Mouse (Mus musculus): Measurements from ENCODE around the gene Klhdc7b. TPM values are rescaled to one million over a fixed set of nuclear protein-coding genes. Genes with fewer than 3 reads are reported as not detected.
A peak's percentile ranks its signal among the peaks of the same experiment; 100 is the strongest.

The Klhdc7b gene
- polyA plus RNA-seq, 1 experiment = not detected

DNA sequence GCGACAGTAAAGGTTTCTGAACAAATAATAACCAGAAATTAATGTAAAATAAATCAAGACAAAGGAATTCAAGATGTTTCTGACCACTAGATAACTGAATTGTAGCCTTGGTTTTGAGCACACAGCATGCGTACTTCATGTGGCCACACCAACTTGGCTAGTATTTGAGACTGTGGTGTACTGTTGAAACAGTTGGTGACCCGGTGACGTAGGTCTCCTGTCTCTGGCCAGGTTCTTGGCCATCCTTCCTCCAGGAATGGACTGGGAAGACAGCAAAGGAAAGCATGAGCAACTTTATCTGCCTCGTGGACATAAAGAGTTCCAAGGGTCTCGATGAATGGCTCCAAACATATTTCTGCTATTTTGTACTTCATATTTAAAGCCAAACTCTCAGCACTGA, 47.1 kb downstream of the Klhdc7b start:
- H3K27me3 ChIP-seq (ENCODE audit: control insufficient read depth, insufficient read depth, insufficient read length) = no peaks in the 10 kb centered on the region

DNA sequence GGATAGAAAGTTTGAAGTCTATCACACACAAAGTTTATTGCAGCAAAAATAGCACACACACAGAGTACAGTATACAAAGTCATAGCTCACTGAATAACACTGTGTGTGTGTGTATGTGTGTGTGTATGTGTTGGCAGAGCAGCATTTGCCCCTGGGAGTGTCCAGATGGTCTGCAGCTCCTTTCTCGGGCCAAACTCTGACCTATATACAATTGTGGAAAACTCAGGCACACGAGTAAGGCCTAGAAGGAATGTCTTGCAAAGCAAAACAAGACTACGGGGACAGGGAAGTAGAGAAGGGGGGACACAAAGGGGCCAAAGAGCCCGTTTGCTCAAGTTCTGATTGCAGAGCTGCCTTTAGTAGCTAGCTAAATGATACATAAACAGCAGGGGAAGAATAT, 48.2 kb downstream of the Klhdc7b start:
- TF ChIP-seq CEBPB (IDR thresholded peaks at IDR 0.05; ENCODE audit: insufficient read depth, poor library complexity, severe bottlenecking) = no peak
- no peak for TF ChIP-seq POLR2AphosphoS2 (IDR thresholded peaks at IDR 0.05; ENCODE audit: insufficient read length, low read depth)
- H3ac ChIP-seq (ENCODE audit: control insufficient read depth, insufficient read length) = no peak overlapping the region
- H3K4me3 ChIP-seq = no peak overlapping the region
- H3K36me3 ChIP-seq (ENCODE audit: control insufficient read depth, insufficient read depth) = no peaks in the 10 kb centered on the region
- H3K27me3 ChIP-seq (ENCODE audit: control insufficient read depth, insufficient read depth, insufficient read length) = no peaks in the 10 kb centered on the region
- peaks cover 12% of the 10 kb centered on the region for H3K79me2 ChIP-seq (ENCODE audit: control insufficient read depth, insufficient read depth)
- H3K4me2 ChIP-seq (ENCODE audit: low read depth) = no peak overlapping the region

More for the DNA sequence above, 47.1 kb downstream of the Klhdc7b start:
- Histone ChIP-seq H3K79me2 (ENCODE audit: control insufficient read depth, insufficient read depth) (peaks cover 12% of the 10 kb centered on the region), H3K36me3 (ENCODE audit: control insufficient read depth, insufficient read depth) (peaks cover 9% of the 10 kb centered on the region), H3K4me3 (no peak overlapping the region), H3K4me2 (ENCODE audit: low read depth) (no peak overlapping the region), H3ac (ENCODE audit: control insufficient read depth, insufficient read length) (no peak overlapping the region)
- TF ChIP-seq SRF (IDR thresholded peaks at IDR 0.05; ENCODE audit: control insufficient read depth, insufficient read length, low read depth) = no peak
- TF ChIP-seq MYOD1 (IDR thresholded peaks at IDR 0.05; ENCODE audit: control insufficient read depth in 1 of 3, insufficient read length in 2 of 3, low read depth in 2 of 3) = no peak
- no peak for TF ChIP-seq MYOG (IDR thresholded peaks at IDR 0.05; ENCODE audit: control insufficient read depth in 1 of 3, insufficient read depth in 1 of 3, insufficient read length in 2 of 3, low read depth in 2 of 3)
- TF ChIP-seq CEBPB (IDR thresholded peaks at IDR 0.05; ENCODE audit: insufficient read depth, poor library complexity, severe bottlenecking) = no peak
- no peak for TF ChIP-seq USF1 (IDR thresholded peaks at IDR 0.05; ENCODE audit: low read depth)
- TF ChIP-seq REST (IDR thresholded peaks at IDR 0.05; ENCODE audit: insufficient read depth, insufficient read length) = no peak
- no peak for TF ChIP-seq POLR2AphosphoS2 (IDR thresholded peaks at IDR 0.05; ENCODE audit: insufficient read length, low read depth)
- no peak for TF ChIP-seq TCF3 (IDR thresholded peaks at IDR 0.05; ENCODE audit: insufficient read length, low read depth)
- TF ChIP-seq MAX (IDR thresholded peaks at IDR 0.05; ENCODE audit: low read depth) = no peak
- no peak for TF ChIP-seq E2F4 (IDR thresholded peaks at IDR 0.05; ENCODE audit: insufficient read depth)
- no peak for TF ChIP-seq TCF12 (IDR thresholded peaks at IDR 0.05; ENCODE audit: insufficient read depth, poor library complexity, severe bottlenecking)

DNA sequence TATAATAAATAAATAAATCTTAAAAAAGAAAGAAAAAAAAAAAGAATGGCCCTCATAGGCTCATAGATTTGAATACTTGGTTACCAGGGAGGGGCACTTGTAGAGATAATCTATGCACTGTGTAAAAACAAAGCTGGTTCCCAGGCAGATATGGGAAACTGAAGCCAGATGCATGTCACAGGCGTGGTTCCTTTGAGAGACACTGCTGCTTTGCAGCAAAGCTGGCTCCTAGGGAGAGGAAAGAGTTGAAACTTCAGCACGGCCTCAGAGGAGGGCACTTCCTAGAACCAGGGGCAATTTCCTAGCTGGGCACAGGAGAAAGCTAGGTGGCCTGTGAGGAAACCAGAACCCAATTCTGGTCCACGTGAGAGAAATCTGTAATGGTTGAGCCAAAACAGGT, 49.4 kb downstream of the Klhdc7b start:
- H3K4me2 ChIP-seq (ENCODE audit: low read depth) = no peak overlapping the region
- TF ChIP-seq USF1 (IDR thresholded peaks at IDR 0.05; ENCODE audit: low read depth) (no peak), POLR2A (IDR thresholded peaks at IDR 0.05; ENCODE audit: insufficient read length, low read depth) (no peak), SRF (IDR thresholded peaks at IDR 0.05; ENCODE audit: control insufficient read depth, insufficient read length, low read depth) (no peak), E2F4 (IDR thresholded peaks at IDR 0.05; ENCODE audit: insufficient read depth) (no peak), TCF3 (IDR thresholded peaks at IDR 0.05; ENCODE audit: insufficient read length, low read depth) (no peak), MAX (IDR thresholded peaks at IDR 0.05; ENCODE audit: low read depth) (no peak), CEBPB (IDR thresholded peaks at IDR 0.05; ENCODE audit: insufficient read depth, poor library complexity, severe bottlenecking) (no peak), TCF12 (IDR thresholded peaks at IDR 0.05; ENCODE audit: insufficient read depth, poor library complexity, severe bottlenecking) (no peak), MYOG (IDR thresholded peaks at IDR 0.05; ENCODE audit: control insufficient read depth in 1 of 3, insufficient read depth in 1 of 3, insufficient read length in 2 of 3, low read depth in 2 of 3) (no peak), REST (IDR thresholded peaks at IDR 0.05; ENCODE audit: insufficient read depth, insufficient read length) (no peak), POLR2AphosphoS2 (IDR thresholded peaks at IDR 0.05; ENCODE audit: insufficient read length, low read depth) (no peak), MYOD1 (IDR thresholded peaks at IDR 0.05; ENCODE audit: control insufficient read depth in 1 of 3, insufficient read length in 2 of 3, low read depth in 2 of 3) (no peak)
- H3ac ChIP-seq (ENCODE audit: control insufficient read depth, insufficient read length) = no peak overlapping the region
- H3K27me3 ChIP-seq (ENCODE audit: control insufficient read depth, insufficient read depth, insufficient read length) = no peaks in the 10 kb centered on the region
- H3K79me2 ChIP-seq (ENCODE audit: control insufficient read depth, insufficient read depth) = peaks cover under 1% of the 10 kb centered on the region
- no peak overlapping the region for H3K4me3 ChIP-seq
- H3K36me3 ChIP-seq (ENCODE audit: control insufficient read depth, insufficient read depth) = no peaks in the 10 kb centered on the region

DNA sequence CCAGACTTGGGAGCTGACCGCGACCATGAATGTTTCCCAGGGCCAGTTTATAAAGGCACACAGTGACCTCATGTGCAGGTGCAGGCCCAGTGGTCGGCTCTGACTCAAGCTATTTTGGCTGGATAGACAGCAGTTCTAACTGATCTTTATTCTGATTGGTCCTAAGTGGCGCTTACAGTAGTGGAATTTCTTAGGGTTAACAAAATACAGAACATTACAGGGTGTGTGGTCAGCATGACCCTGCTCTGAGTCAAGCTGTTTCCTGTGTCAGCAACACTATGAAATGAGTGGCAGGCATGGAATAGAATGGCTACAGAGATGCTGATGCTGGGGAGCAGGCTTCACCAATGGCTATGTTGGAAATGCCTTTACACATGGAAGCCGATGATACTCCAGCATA, 51.2 kb downstream of the Klhdc7b start:
- H3ac ChIP-seq (ENCODE audit: control insufficient read depth, insufficient read length) = no peak overlapping the region
- no peaks in the 10 kb centered on the region for H3K79me2 ChIP-seq (ENCODE audit: control insufficient read depth, insufficient read depth)
- no peak overlapping the region for H3K4me2 ChIP-seq (ENCODE audit: low read depth)
- H3K27me3 ChIP-seq (ENCODE audit: control insufficient read depth, insufficient read depth, insufficient read length) = no peaks in the 10 kb centered on the region
- TF ChIP-seq SRF (IDR thresholded peaks at IDR 0.05; ENCODE audit: control insufficient read depth, insufficient read length, low read depth) = no peak
- no peak for TF ChIP-seq TCF3 (IDR thresholded peaks at IDR 0.05; ENCODE audit: insufficient read length, low read depth)
- peak; percentile 64; the same call in 1 of the 2 replicates for TF ChIP-seq CEBPB (IDR thresholded peaks at IDR 0.05; ENCODE audit: insufficient read depth, poor library complexity, severe bottlenecking)
- no peak for TF ChIP-seq POLR2AphosphoS2 (IDR thresholded peaks at IDR 0.05; ENCODE audit: insufficient read length, low read depth)
- no peak for TF ChIP-seq E2F4 (IDR thresholded peaks at IDR 0.05; ENCODE audit: insufficient read depth)
- no peak for TF ChIP-seq POLR2A (IDR thresholded peaks at IDR 0.05; ENCODE audit: insufficient read length, low read depth)
- no peaks in the 10 kb centered on the region for H3K36me3 ChIP-seq (ENCODE audit: control insufficient read depth, insufficient read depth)
- no peak overlapping the region for H3K4me3 ChIP-seq

Other genes with a start within 250 kb of the Klhdc7b start
- 35.0 TPM for gene Mapk12, start 244.2 kb upstream of the Klhdc7b start, polyA plus RNA-seq (2012; fragmentation: generic; extraction: Trizol)
- 9.1 TPM for gene Mapk11, start 235.3 kb upstream of the Klhdc7b start, polyA plus RNA-seq (2012; fragmentation: generic; extraction: Trizol)
- 278 TPM for gene Plxnb2, start 204.1 kb upstream of the Klhdc7b start, polyA plus RNA-seq (2012; fragmentation: generic; extraction: Trizol)
- 6.6 TPM for gene Dennd6b, start 188.4 kb upstream of the Klhdc7b start, polyA plus RNA-seq (2012; fragmentation: generic; extraction: Trizol)
- gene Ppp6r2, start 173.4 kb upstream of the Klhdc7b start, polyA plus RNA-seq (2012; fragmentation: generic; extraction: Trizol) = 43.6 TPM
- 222 TPM for gene Sbf1, start 69.6 kb upstream of the Klhdc7b start, polyA plus RNA-seq (2012; fragmentation: generic; extraction: Trizol)
- 71.1 TPM for gene Adm2, start 62.2 kb upstream of the Klhdc7b start, polyA plus RNA-seq (2012; fragmentation: generic; extraction: Trizol)
- 0.04 TPM for gene Miox, start 50.5 kb upstream of the Klhdc7b start, polyA plus RNA-seq (2012; fragmentation: generic; extraction: Trizol)
- 96.5 TPM for gene Lmf2, start 29.3 kb upstream of the Klhdc7b start, polyA plus RNA-seq (2012; fragmentation: generic; extraction: Trizol)
- gene Ncaph2, start 29.2 kb upstream of the Klhdc7b start, polyA plus RNA-seq (2012; fragmentation: generic; extraction: Trizol) = 182 TPM
- 28.0 TPM for gene Sco2, start 11.1 kb upstream of the Klhdc7b start, polyA plus RNA-seq (2012; fragmentation: generic; extraction: Trizol)
- gene Tymp, start 7.9 kb upstream of the Klhdc7b start, polyA plus RNA-seq (2012; fragmentation: generic; extraction: Trizol) = 4.1 TPM
- gene Odf3b, start 5.6 kb upstream of the Klhdc7b start, polyA plus RNA-seq (2012; fragmentation: generic; extraction: Trizol) = not detected
- gene Syce3, start 25.6 kb downstream of the Klhdc7b start, polyA plus RNA-seq (2012; fragmentation: generic; extraction: Trizol) = not detected
- 5.9 TPM for gene Cpt1b, start 40.9 kb downstream of the Klhdc7b start, polyA plus RNA-seq (2012; fragmentation: generic; extraction: Trizol)
- 0.80 TPM for gene C730034F03Rik, start 44.7 kb downstream of the Klhdc7b start, polyA plus RNA-seq (2012; fragmentation: generic; extraction: Trizol)
- gene Gm44502, start 44.8 kb downstream of the Klhdc7b start, polyA plus RNA-seq (2012; fragmentation: generic; extraction: Trizol) = 0.11 TPM
- 35.6 TPM for gene Chkb, start 45.0 kb downstream of the Klhdc7b start, polyA plus RNA-seq (2012; fragmentation: generic; extraction: Trizol)
- gene Mapk8ip2, start 69.0 kb downstream of the Klhdc7b start, polyA plus RNA-seq (2012; fragmentation: generic; extraction: Trizol) = 0.01 TPM
- 33.2 TPM for gene Arsa, start 92.5 kb downstream of the Klhdc7b start, polyA plus RNA-seq (2012; fragmentation: generic; extraction: Trizol)
- gene Shank3, start 114.7 kb downstream of the Klhdc7b start, polyA plus RNA-seq (2012; fragmentation: generic; extraction: Trizol) = 1.4 TPM
- not detected for gene Acr, start 183.4 kb downstream of the Klhdc7b start, polyA plus RNA-seq (2012; fragmentation: generic; extraction: Trizol)
- 13.9 TPM for gene Rabl2, start 207.0 kb downstream of the Klhdc7b start, polyA plus RNA-seq (2012; fragmentation: generic; extraction: Trizol)

All from myocyte (in vitro differentiated cells).